Mouse (Mus musculus) cerebellum, postnatal 4 days (tissue): ENCODE data around the gene Kdm4d.
"Not testable (repeated sequence)": the region's sequence is repeated elsewhere in the genome, so short reads cannot be mapped to it uniquely, and the experiment has no call there.

Experiments
- DNase-seq, 2 experiments: peaks; one replicate each; pipeline ENCODE4 v3.0.0; 2022; ENCODE audit warnings: low spot score in 2 of 2, mixed read lengths in 1 of 2

Gene Kdm4d

DNA sequence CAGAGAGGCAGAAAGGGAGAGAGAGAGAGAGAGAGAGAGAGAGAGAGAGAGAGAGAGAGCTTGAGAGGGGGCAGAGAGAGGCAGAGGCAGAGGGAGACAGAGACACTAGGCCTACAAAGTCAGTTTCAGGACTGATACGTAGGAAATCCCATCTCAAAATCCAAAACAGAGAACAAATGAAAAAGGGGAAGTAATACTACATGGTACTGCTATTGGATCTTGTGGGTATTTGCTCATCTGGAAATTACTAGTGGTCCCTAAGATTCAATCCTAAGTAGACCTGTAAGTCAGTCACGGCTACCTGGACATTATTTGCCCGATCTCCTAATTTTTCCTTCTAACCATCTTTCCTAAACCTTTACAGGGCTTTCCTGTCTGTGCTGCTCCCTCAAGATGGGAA lies 44.0 kb downstream of the Kdm4d start:
- no peak for DNase-seq

DNA sequence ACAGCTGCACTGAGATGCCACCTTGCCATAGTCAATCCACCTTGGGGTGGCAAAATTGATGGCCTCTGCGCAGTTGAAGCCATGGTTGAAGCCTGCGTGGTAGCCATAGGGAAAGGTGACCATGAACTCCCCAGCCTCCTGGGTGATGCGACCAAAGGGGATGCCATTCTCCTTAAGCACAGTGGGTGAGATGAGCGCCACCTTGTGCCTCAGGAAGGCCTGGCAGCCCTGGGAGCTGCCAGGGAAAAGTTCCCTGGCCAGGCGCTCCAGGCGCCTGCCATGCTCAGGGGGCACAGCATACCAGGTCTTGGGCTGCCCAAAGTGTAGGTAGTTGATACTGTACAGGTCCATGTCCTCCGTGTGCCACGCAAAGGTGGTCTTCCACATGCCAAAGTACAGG lies 49.2 kb downstream of the Kdm4d start:
- DNase-seq = not testable (repeated sequence)

DNA sequence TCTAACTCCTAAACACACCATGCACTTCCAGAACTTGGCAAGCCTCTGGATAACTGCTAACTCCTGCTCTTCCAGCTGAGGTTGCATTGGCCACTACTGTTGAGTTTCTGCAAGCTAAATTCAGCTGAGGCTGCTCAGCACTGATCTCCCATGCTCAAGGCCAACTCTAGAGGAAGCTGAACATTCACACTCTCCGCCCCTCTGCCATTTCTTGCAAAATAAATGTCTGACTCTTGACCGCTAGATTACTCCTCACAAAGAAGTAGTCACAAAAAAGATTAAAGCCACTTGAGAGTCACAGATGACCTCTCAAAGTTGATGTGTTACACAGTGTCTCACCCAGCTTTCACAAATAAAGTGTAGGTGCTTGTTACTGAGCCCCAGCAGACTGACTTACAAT lies 53.2 kb downstream of the Kdm4d start:
- not testable (repeated sequence) for DNase-seq

DNA sequence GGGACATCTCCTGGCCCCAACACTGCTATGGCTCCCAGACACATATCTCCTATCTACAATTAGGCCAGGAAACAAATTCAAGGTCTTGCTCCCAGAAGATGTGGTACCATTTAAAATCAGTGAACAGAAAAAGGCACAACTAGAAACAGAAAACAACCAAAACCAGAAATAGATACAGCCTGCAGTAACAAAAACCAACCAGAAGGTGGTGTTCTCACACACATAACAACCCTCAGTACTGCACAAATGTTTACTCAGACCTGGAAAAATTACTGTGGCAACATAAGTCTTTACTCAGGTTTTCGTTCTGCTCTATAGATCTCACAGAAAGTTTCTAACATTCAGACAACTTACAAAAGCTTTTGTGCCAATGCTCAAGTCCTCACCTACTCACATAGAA lies 59.9 kb downstream of the Kdm4d start:
- DNase-seq = no peak

DNA sequence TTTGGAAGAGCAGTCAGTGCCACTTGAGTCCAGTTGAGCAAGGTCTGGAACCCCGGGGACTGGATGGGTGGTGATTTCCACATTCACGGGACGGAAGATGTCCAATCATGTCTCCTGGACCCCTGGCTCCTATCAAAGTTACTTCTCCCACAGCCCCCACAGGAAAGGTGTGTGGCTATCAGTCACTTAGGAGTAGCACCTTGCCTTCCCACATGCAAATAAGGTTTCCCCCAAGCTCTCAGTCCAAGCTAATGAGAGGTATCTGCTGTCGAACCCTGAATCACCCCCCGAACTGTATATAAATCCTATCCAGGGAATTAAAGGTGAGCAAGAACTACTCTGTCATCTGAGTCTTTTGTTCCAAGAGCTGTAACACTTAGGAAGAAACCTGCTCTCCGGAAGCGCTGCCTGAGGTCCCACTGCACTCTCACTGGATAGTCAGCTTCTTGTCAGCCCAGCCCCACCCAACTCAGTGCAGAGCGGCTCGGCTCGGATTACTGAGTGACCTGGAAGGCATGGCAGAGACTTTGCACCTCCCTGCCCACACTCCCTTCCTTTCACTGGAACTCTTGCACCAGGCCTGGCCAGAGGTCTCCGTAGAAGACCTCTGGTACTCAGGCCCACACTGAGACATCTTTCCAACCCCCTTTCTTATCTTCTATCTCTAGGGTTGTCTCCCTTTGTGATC lies 66.9 kb downstream of the Kdm4d start:
- DNase-seq = no peak
